Mouse (Mus musculus) erythroblast, adult 5-6 weeks (primary cell): ENCODE measurements around the gene Arhgap40. TPM values are rescaled to one million over a fixed set of nuclear protein-coding genes. Genes with fewer than 3 reads are reported as not detected.

ENCODE experiments used
- ATAC-seq: replicated peaks from 2 replicates; pipeline ENCODE4 v1.8.0; 2016; ENCODE audit warnings: moderate number of reproducible peaks, mild to moderate bottlenecking, moderate TSS enrichment, inconsistent platforms; ENCODE audit not compliant: poor library complexity, low FRiP score, severe bottlenecking
- total RNA-seq, 2 experiments: library from RNA; stranded (forward) in 1 of 2; stranded (reverse) in 1 of 2; fragments of 150-400 nt in 1 of 2; fragments of 200-764, 138-1000 nt in 1 of 2; gene quantifications; 2 replicates each; pipeline versions ENCODE4 v1.2.3 to v1.2.4; 2015 to 2017; ENCODE audit warnings: low replicate concordance in 2 of 2

The Arhgap40 gene
- total RNA-seq (2015; ENCODE audit: low replicate concordance) = not detected in 2 replicates
- total RNA-seq (2017; ENCODE audit: low replicate concordance) = not detected in 2 replicates

DNA sequence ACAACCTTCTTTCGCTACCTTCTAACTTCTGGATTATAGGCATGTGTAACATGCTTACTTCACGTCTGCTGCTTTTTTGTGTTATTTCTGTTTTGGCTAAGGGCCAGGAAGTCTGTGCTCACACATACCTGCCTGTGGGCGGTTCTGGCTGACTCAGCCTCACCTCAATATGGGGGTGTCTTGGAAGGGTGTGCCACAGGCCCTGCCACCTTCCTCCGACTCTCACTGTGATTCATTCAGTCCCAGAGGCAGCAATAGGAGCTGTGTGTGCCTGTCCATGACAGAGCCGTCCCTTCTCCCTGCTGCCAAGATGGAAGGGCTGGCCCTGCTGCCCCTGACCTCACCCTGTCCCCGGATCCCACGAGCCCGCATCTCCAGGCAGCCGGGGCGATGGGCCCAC, at the start of gene Arhgap40:
Arhgap40 (plus strand) TSS at position 269 of the 400 bp plus-strand sequence.
- ATAC-seq = no peak

DNA sequence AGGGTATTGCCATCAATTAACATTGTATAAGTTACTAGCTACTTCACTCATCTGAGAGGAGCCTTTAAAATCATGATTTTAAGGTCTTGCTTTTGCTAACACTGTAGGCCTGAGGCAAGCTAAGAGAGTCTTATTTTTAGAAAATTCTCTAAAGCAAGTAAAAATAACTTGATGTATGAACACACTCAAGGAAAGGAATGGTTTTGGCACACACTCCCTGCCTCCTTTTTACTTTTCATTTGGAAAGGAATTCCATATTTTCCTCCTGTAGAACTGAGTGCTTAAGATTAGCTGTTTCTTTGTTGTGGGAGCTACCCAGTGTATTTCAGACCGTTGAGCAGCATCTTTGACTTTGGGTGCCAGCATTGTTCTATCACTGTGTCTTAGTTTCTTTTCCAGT, 38.4 kb upstream of the Arhgap40 start:
- no peak for ATAC-seq

DNA sequence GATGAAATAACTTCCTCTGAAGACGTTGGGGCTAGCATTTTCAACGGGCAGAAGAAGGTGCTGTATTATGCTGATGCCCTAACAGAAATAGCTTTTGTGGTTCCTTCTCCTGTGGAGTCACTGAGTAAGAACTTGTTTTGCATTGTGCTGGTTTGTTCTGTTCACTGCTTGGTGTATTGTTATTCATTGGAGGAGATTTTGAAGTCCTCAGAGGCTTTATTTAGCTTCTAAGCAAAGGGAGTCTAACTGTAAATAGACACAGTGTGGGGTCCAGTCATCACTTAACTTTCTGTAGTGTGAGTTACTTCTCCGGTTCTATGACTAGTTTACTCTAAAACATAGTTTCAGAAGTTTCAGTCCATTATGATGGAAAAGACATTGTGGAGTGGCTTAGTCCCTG, 35.0 kb upstream of the Arhgap40 start:
- no peak for ATAC-seq

DNA sequence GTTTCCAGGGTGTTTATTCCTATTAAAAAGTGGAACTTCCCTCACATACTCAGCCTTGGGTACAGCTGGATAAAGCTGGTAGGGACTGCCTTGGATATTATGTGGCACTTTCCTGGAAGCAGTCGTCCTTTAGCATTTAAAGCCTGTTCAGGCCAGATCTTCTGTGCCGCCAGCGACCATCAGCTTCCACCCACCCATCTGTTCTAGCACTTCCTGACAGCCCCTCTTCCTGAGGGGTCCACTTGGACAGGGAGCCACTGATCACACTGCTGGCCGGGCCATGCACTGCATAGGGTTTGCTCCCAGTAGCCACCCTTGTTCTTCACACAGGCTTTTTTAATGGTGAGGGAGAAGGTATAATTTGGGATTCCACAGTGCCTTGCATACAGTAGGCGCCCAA, 14.1 kb upstream of the Arhgap40 start:
- ATAC-seq = no peak

DNA sequence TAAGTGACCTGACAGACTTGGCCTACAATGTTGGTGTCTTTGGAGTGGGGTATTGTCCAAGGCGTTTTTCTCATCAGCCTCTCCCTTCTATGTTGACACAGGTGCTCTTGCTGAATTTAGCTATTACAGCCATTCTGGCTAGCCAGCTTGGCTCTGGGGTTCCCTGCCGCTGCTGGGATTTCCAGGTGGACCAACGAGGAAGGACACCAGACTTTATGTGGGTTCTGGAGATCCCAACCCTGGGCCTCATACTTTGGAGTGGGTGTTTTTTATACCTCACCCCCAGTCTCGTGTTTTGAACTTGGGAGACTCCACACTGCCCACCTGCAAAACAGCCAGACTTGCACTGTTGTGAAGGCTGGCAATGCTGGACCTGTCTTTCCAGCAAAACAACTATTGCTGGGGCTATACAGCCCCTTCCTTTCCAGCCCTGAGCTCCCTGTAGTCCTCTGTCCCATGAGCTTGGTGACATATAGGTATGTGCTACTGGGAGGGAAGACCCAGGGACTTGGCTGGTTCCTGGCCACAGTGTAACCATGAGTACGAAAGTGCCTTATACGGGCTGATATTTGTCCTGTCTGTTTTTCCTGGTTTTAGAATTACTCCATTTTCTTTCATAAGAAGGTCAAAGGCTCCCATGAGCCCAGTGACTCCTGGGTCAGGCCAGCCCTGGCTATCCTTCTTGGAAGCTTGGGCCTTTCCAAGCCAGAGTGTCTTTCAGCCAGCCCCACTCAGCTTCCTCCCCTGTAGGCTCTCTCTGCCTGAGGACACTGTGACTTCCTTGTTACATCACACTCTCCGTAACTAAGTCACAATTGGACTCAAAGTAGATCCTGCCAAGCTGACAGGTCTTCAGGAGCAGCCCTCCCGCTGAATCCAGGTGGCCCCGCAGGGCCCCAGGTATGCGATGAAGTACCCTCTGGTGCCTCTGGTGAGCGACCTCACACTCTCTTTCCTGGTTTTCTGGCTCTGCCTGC, 10.5 kb upstream of the Arhgap40 start, which contains the start of gene Adig:
Adig (plus strand) TSS at position 777 of the 977 bp plus-strand sequence.
- ATAC-seq = no peak

DNA sequence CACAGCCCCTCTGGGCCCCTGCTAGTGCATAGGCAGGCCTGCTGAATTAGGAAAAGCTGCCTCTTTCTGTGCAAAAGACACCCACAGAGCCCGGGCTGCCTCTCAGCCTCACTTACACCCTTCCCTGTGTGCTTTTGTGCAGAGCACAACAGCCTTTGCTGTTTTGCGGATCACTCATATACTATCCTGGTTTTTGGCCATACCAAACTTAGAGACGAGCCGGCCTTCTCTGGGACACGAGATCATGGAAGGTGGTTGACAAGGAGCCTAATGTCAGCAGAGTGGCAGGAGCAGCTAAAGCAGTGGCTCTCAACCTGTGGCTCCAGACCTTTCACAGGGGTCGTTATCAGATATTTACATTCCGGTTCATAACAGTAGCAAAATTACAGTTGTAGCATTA, 9.4 kb upstream of the Arhgap40 start:
- ATAC-seq = no peak

DNA sequence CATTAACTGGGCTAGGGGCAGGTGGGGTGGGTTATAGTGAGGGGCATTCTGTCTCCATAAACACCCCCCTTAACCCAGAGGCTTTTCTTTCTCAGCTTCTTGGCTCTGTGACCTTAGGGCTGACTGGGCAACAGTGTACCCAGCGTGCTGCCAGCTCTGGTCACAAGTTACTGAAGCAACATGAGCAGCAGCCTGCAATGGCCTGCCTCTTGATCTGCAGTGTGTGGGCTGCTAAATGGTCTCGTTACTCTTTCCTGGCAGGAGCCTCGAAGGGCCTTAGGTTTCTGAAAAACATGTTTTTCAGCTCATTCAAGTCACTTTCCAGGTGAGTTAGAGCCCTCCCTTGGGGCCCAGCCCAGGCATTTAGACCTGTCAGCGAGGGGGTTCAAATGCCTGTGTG, 8.9 kb upstream of the Arhgap40 start:
- ATAC-seq = no peak

DNA sequence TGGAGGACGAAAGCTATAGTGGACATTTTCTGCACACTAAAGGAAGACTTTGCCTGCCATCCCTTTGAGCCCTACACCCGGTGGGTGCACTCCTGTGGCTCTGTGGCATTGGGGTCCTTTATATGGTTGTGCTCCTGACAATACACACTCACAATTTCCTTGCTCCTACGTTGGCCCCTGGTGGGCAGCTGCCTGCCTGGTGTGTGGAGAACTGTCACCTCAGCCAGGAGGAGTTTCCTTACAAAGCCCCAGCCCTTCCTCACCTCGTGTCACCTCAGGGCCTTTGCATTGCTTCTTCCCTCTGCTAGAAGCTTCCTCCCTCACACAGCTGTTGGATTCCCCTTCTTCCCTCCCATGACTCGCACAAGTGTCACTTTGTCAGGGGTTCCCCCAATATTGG, 6.1 kb upstream of the Arhgap40 start:
- no peak for ATAC-seq

DNA sequence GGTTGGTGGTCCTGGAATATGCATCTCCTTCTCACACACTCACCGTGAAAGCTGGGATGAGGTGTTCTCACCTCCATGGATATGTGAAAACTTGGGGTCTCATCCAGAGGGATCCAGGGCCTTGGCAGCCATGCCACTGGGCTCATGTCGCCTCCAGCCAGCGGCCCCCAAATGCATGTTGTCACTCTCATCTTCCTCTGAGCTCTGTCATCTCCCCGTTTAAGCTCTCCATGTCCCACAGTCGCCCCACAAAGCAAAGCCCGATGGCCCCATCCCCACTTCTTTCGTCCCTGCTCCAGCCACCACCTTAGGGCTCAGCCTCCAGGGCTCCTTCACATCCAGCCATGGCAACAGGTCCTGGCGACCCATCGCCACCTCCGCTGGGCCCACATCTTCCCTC, 5.5 kb upstream of the Arhgap40 start:
- no peak for ATAC-seq

DNA sequence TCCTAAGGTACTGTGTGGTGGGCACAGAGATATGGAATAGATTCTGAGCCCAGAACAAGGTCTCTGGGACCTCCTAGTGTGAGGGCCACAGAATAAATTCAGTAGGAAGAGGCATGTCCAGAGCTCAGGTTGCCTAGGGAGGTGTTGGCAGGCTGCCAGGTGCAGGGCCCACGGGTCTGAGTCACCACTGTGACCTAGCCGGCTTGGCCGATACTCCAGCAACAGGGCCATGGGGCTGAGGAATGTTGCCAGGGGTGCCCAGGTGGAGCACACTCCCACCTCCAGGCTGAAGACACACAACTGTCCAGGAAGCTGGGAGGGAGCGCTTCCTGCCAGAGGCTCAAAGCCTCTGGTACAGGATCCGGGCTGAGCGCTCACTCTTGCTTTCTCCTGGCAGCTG, 1.9 kb upstream of the Arhgap40 start:
- ATAC-seq = no peak

DNA sequence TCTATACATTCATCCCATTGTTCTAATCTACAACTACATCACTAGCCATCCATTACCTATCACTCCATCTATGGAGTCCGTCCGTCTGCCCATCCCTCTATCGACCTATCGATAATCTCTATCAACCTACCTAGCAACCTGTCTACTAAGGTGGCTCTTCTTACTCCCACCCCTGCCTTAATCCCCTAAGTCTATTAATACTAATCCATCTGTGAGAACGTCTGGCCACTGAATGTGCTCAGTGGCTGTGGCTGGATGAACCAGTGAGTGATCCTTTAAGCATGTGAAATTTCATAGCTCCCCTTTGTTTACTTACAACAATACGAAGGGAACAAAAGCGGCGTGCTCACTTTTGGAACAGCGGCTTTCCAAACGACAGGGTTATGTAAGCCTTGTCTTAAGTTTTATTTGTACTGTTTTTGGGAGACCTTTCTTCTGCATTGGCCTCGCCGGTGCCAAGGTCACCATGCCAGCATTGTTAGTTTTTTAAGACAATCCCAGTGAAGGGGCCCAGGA, 1.3 kb downstream of the Arhgap40 start:
- ATAC-seq = no peak

DNA sequence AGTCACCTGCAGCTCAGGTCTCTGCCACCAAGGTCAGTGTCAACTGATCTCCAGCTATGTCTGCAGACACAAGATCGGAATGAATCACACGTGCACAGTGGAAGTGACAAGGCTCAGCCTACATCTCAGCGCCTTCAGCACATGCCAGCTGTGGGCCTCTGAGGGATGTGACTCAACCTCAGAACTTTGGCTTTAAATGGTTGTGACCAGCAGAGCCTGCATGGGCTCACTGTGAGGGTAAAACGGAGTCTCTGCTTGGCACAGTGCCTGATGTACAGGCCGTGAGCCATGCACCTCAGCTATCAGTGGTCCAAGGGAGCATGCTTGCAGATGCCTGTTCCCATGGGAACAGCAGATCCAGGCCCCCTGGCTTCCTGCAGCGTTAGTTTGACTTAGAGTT, 6.0 kb downstream of the Arhgap40 start:
- no peak for ATAC-seq

DNA sequence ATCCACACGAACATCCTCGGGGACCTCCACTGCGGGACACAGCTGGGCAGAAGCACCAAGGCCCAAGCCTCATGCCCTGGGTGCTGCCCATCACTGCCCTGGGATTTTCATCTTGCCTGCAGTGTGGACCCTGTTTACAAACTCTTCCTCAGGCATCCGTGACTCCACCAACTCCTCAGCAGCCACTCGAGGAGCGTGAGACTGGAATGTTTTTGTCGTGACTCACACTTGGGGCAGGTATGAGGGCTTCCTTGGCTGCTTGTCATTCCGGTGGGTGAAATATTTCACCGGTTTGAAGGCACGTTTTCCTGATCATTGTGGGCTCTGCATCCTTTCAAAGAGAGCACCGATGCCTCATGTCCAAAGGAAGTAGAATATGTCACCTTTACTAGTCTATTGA, 6.5 kb downstream of the Arhgap40 start:
- no peak for ATAC-seq

DNA sequence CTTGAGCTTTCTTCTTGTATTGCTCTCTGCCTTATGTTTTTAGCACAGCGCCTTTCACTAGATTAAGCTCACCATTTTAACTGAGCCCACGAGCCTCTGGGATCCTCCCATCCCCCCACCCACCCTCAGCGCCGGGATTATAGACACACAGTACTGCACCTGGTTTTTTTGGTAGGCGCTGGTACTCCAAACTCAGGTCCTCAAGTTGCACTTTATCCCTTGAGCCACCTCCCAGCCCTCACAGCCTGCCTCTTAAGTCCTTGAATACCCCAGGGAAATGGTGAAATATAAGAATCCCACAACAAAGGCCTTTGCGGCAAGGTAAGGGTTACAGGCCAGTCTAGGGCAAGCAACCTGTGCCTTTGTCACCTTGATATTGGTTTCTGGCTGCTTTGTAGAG, 7.2 kb downstream of the Arhgap40 start:
- ATAC-seq = no peak

DNA sequence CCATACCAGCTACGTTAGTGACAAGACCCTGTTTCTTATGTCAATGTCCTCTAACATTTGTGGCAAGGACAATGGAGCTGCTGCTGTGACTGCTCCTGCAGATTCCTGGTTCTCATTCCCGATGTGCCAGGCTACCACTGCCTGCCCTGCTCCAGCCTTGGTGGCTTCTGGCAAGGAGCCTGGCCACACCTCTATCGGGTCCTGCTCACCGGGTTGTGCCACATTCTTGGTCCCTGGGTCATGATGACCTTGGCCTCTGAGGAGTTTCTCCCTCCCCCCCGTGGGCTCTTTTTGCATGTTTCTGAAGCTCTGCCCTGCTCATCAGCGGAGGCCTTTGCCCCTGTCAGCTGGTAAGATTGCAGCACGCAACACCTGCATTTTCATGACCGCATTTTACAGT, 10.5 kb downstream of the Arhgap40 start:
- ATAC-seq = no peak

DNA sequence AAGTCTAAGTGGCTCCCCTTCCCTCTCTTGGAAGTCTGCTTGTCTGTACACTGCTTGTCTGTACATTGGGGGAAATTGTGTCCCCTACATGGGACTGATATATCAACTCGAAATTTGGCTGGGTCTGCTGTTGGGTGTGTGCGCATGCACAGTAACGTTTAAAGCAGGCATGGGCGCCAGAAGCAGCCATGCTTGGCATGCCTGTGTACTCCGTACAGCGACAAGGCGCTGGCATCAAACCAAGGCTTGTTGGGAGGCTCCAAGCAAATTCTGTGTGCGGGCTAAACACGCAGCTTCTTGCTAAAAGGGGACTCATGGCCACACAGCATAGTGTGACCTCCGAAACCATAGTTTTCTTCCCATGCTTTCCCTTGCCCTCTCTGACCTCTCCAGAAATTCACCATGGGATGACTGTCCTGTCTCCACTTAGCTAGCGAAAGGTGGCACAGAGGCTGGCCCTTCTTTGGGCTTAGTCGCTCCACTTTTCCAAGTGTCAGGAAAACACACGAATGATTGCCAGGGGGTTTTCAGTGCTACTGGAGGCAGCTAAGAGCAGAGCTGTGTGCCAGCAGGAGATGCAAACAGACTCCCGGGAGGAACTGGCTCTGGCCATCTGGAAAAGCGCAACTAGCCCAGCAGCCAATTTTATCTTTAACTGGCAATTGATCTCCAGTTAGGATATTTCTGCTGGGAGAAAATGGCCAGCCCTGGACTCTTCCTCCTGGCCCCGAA, 11.7 kb downstream of the Arhgap40 start:
- ATAC-seq = no peak

DNA sequence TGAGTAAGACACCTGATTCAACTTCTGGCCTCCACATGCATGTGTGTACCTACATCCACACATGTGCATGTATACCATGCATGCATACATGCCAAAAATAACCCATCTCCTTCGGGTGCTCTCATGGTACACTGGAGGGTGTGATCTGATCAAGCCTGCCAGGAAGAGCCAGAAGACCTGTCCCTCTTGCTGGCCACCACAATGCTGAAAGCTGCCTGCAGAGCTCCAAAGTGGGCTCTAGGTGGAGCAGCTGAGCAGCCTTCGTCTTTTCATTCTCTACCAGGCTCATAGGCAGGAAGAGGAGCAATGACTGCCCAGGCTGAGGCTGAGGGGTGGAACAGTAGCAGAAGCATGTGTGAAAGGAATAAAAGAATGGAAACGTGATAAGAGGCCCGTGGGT, 21.5 kb downstream of the Arhgap40 start:
- ATAC-seq = 0 out of 2 replicates have a peak, but pooled peaks have one; percentile 63

DNA sequence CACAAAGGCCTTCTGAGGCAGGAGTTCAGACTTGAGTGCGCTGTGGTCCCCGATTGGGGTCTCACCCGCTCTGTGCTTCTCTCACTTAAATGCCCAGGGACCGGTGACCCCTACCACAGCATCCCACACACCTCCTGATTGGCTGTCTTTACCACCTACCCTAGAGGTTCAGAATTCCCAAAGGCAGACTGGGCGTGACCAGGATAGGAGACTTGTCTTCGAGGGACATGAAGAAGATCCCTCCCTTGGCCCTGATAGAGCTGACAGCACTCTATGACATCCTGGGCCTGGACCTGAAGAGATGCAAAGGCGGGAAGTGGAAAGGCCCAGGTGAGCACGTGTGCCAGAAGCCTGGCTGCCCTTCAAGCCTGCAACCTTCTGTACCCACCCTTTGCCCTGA, 22.0 kb downstream of the Arhgap40 start:
- ATAC-seq = no peak

DNA sequence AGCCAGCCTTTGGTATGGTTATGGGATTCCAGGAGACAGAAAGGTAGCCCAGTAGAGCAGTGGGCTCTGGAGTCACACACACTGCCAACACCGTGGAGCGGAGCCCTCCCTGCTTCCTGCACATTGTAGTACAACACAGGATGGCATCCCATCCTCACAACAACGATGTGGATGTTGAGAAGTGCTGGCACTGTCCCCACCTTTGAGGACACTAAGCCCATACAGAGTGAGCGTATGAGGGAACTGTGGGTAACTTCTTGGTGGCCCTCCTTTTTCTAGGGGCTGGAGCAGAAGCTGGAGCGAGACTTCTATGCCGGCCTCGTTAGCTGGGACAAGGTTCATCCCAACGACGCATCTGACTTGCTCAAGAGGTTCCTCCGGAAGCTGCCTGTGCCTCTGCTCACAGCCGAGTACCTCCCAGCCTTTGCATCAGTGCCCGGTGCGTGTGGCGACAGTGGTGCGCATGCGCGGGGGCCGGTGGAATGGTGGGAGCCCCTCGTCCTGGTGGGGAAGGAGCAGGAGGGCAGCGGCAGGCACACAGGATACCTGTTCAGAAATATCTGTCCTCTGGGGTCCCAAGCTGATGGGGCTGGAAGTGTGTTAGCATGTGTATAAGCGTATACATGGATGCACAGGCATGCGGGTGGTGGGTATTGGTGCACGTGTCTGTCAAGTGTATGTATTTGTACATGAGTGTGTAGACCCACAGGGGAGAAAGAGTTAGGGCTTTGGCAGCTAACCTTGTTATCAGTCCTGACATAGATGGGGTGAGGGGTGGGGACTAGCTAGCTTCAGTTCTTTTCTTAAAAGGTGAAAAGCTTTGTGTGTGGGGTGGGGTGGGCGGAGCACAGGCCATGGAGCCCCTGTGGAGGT, 27.1 kb downstream of the Arhgap40 start:
- ATAC-seq = no peak

DNA sequence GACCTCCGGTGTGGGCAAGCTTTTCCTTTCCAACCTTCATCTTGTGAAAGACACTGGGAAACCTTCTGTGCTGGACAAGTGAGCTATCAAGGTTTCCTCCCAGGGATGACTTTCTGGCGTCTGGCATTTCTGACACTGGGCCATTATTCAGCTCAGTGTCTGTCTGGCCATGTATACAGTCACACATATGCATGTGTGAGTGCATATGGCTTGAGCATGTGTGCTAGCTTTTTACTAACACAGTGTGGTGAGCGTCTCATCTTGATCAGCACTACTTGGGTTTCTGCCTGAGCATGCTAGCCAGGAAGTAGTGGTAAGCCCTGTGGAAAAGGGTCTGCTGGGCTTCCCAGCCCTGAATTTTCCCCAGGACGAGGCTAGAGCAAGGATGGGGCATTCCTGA, 28.7 kb downstream of the Arhgap40 start:
- ATAC-seq = no peak
